ENCODE assay signal across 1 mouse cellular context in the genomic region with DNA sequence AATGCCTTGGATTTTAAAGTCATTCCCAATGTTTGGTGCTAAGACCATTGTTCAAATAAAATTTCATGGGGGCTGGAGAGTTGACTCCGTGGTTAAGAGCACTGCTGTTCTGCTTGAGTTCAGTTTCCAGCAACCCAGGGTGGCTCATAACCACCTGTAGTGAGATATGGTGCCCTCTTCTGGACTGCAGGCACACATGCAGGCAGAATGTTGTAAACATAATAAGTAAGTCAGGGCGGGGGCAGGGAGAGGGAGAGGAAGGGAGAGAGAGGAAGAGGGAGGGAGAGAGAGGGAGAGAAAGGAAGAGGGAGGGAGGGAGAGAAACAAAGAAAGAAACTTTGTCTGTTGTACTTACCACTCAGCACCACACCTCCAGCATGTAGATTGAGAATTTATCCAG.
TF ChIP-seq lines count a peak whose summit lies in the region.

No protein-coding gene starts in this region.

TF ChIP-seq in ES-E14, 5 proteins besides CTCF, POLR2A, EP300 and RAD21:
- TF ChIP-seq ZC3H11A (IDR thresholded peaks at IDR 0.05; ENCODE audit: borderline replicate concordance, low read depth, low read length) (0 out of 2 replicates have a peak, but pooled peaks have one; percentile 18), CHD2 (IDR thresholded peaks at IDR 0.05; ENCODE audit: low read depth, low read length) (no peak)
